Mouse (Mus musculus): ENCODE measurements around the gene Dcst1. TPM values are rescaled to one million over a fixed set of nuclear protein-coding genes. Genes with fewer than 3 reads are reported as not detected.

Gene Dcst1
- total and polyA plus RNA-seq, 2 experiments from 2014 or later = 0.05 to 1.1 TPM

DNA sequence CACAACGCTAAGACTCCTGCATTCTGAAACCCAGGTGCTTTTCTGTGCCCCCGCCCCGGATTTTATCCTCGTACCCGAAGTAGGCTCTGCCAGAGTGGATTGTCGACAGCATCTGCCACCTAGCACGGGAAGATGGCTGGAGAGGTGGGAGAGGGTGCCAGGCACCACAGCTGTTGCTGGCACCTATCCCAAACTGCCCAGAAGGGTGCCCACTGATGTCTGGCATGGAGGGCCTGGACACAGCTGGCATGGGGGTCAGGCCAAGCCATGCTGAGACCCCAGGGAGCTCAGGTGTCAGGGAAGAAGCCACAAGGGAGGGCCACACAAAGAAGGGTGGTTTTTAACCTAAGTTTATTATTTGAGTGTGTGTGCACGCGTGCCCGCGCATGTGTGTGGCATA, 32.0 kb downstream of the Dcst1 start:
- Histone ChIP-seq H3K9ac (replicated peaks; ENCODE audit: low read length, poor library complexity, severe bottlenecking) (no peak overlapping the region), H3K4me2 (ENCODE audit: low read depth, low read length, poor library complexity, severe bottlenecking) (no peak overlapping the region; the same call in 1 of the 2 replicates), H3K4me3 (ENCODE audit: low read depth, low read length) (no peak overlapping the region), H3K36me3 (ENCODE audit: insufficient read depth, low read length) (no peaks in the 10 kb centered on the region), H3K27me3 (ENCODE audit: insufficient read depth, low read length) (no peaks in the 10 kb centered on the region), H3K27ac (ENCODE audit: low read depth, low read length) (no peak overlapping the region), H3K4me1 (ENCODE audit: insufficient read depth, low read length) (peaks cover 7% of the 10 kb centered on the region; the same call in 1 of the 2 replicates), H3K9me3 (ENCODE audit: low read length) (no peaks in the 10 kb centered on the region)
- ATAC-seq (ENCODE audit: low FRiP score) = no peak
- no peak for TF ChIP-seq CTCF (IDR thresholded peaks at IDR 0.05)
- WGBS = 48% methylated on average over 11 of the region's 11 CpGs
- peak; percentile 34 for DNase-seq (ENCODE audit: low spot score)

DNA sequence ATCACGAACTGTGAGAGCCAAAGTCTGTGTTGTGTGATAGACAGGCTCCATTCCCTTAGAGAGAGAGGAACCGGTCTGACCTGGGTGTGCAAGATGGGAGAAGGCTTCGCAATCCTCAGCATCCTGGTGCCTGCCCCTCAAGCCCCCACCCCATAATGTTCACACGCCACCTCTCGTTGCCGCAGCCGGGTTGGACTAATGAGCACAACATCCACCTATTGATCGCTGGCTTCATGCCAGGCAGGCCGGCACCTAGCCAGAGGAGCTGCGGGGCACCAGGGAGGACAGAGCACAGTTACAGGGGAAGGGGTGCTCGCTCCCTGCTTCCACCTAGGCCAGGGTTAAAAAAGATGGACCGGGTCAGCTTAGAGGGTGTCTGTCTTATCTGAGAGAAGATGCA, 32.6 kb downstream of the Dcst1 start:
- 19% methylated on average over 12 of the region's 12 CpGs for WGBS
- no peak overlapping the region for H3K9ac ChIP-seq (replicated peaks; ENCODE audit: low read length, poor library complexity, severe bottlenecking)
- H3K4me3 ChIP-seq (ENCODE audit: low read depth, low read length) = no peak overlapping the region
- no peaks in the 10 kb centered on the region for H3K27me3 ChIP-seq (ENCODE audit: insufficient read depth, low read length)
- TF ChIP-seq CTCF (IDR thresholded peaks at IDR 0.05) = no peak
- peaks cover 7% of the 10 kb centered on the region; the same call in 1 of the 2 replicates for H3K4me1 ChIP-seq (ENCODE audit: insufficient read depth, low read length)
- no peak for DNase-seq (ENCODE audit: low spot score)
- peak; percentile 35; the same call in 1 of the 2 replicates for ATAC-seq (ENCODE audit: low FRiP score)
- H3K4me2 ChIP-seq (ENCODE audit: low read depth, low read length, poor library complexity, severe bottlenecking) = 0 out of 2 replicates have a peak overlapping the region, but pooled peaks have one; percentile 4
- no peaks in the 10 kb centered on the region for H3K36me3 ChIP-seq (ENCODE audit: insufficient read depth, low read length)
- H3K27ac ChIP-seq (ENCODE audit: low read depth, low read length) = no peak overlapping the region
- no peaks in the 10 kb centered on the region for H3K9me3 ChIP-seq (ENCODE audit: low read length)

DNA sequence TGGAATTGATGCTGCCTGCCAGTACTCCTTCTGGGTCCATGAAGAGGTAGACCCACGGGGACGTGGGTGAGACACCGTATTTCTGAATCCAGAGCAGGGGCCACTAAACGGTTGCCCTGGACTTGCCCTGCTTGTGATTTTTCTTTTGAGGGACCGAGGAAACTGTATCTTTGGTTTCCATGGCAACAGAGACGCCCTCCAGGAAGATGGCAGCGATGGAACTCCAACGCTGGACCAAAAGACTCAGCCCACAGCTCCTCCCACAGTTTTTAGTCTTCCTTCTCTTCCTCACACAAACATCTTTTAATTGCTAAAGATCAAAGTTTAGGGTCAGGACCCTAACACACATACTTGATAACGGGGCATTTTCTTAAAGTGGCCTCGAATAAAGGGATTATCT, 33.0 kb downstream of the Dcst1 start:
- Histone ChIP-seq H3K27me3 (ENCODE audit: insufficient read depth, low read length) (no peaks in the 10 kb centered on the region), H3K4me2 (ENCODE audit: low read depth, low read length, poor library complexity, severe bottlenecking) (0 out of 2 replicates have a peak overlapping the region, but pooled peaks have one; percentile 4), H3K9ac (replicated peaks; ENCODE audit: low read length, poor library complexity, severe bottlenecking) (no peak overlapping the region), H3K27ac (ENCODE audit: low read depth, low read length) (no peak overlapping the region), H3K36me3 (ENCODE audit: insufficient read depth, low read length) (no peaks in the 10 kb centered on the region), H3K4me1 (ENCODE audit: insufficient read depth, low read length) (peaks cover 5% of the 10 kb centered on the region; the same call in 1 of the 2 replicates), H3K4me3 (ENCODE audit: low read depth, low read length) (no peak overlapping the region), H3K9me3 (ENCODE audit: low read length) (no peaks in the 10 kb centered on the region)
- TF ChIP-seq CTCF (IDR thresholded peaks at IDR 0.05) = no peak
- ATAC-seq (ENCODE audit: low FRiP score) (no peak), DNase-seq (ENCODE audit: low spot score) (peak; percentile 35)
- WGBS = 18% methylated on average over 10 of the region's 10 CpGs

DNA sequence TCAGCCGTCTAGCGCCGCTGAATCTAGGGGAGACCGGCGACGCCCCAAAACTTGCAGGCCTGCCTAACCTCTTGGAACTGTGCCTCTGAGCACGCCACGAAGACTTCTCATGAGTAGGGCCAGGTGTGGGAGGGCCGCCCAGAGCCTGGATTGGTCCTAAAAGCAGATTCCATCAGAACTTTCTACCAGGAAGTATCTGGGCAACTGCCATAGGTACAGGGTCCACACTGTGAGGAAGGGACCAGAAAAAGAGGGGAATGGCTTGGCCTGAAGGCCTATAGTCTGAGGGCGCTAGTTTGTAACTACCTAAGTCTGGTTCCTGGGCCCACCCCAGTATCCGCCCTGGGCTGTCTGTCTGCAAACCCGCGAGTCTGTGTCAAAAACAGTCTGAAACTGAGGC, 33.5 kb downstream of the Dcst1 start:
- H3K4me1 ChIP-seq (ENCODE audit: insufficient read depth, low read length) = peaks cover 5% of the 10 kb centered on the region; the same call in 1 of the 2 replicates
- no peak overlapping the region for H3K4me2 ChIP-seq (ENCODE audit: low read depth, low read length, poor library complexity, severe bottlenecking)
- no peak overlapping the region for H3K27ac ChIP-seq (ENCODE audit: low read depth, low read length)
- H3K27me3 ChIP-seq (ENCODE audit: insufficient read depth, low read length) = no peaks in the 10 kb centered on the region
- no peak for TF ChIP-seq CTCF (IDR thresholded peaks at IDR 0.05)
- DNase-seq (ENCODE audit: low spot score) (no peak), ATAC-seq (ENCODE audit: low FRiP score) (no peak)
- no peaks in the 10 kb centered on the region for H3K36me3 ChIP-seq (ENCODE audit: insufficient read depth, low read length)
- H3K4me3 ChIP-seq (ENCODE audit: low read depth, low read length) = no peak overlapping the region
- H3K9ac ChIP-seq (replicated peaks; ENCODE audit: low read length, poor library complexity, severe bottlenecking) = no peak overlapping the region
- 73% methylated on average over 13 of the region's 13 CpGs for WGBS
- no peaks in the 10 kb centered on the region for H3K9me3 ChIP-seq (ENCODE audit: low read length)

DNA sequence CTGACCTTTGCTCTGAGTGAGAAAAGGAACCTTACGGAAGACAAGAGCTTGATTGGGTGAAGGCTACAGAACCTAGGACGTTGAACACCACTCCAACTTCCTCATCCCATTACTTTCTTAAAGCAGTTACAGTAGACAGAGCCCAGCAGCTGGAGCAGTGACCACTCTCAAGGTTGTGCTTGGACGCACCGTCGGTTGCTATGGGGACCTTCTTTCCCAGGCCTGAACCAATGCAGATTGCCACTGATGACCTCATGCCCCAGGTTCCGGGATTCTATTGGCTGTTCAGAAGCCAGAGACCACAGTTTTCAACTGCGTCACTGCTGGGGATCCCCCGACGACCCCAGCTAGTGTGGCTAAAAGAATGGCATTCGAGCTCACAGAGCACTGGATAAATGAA, 34.1 kb downstream of the Dcst1 start:
- Histone ChIP-seq H3K27ac (ENCODE audit: low read depth, low read length) (no peak overlapping the region), H3K9ac (replicated peaks; ENCODE audit: low read length, poor library complexity, severe bottlenecking) (no peak overlapping the region), H3K27me3 (ENCODE audit: insufficient read depth, low read length) (no peaks in the 10 kb centered on the region), H3K4me2 (ENCODE audit: low read depth, low read length, poor library complexity, severe bottlenecking) (no peak overlapping the region), H3K4me1 (ENCODE audit: insufficient read depth, low read length) (peaks cover 5% of the 10 kb centered on the region; the same call in 1 of the 2 replicates), H3K9me3 (ENCODE audit: low read length) (no peaks in the 10 kb centered on the region), H3K36me3 (ENCODE audit: insufficient read depth, low read length) (no peaks in the 10 kb centered on the region), H3K4me3 (ENCODE audit: low read depth, low read length) (no peak overlapping the region)
- peak; percentile 27; the same call in 1 of the 2 replicates for ATAC-seq (ENCODE audit: low FRiP score)
- DNase-seq (ENCODE audit: low spot score) = peak; percentile 59
- WGBS = 26% methylated on average over 10 of the region's 10 CpGs
- no peak for TF ChIP-seq CTCF (IDR thresholded peaks at IDR 0.05)

DNA sequence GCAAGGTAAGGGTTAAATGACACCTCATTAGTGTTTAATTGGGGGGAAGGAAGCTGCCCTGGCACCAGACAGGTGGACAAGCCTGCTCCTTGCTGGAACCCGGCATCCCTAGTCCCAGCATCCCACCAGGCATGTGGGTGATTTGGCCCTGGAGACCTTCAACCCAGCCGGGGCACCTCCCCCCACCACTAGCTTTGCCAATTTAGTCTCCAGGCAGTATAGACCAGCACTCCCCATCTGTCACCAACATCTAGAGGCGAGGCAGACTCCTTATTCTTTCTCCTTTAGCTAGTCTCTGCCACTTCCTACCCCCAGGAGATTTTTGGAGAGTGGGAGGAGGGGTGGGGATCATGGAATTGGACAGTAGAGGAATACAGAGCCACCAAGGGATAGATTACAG, 34.7 kb downstream of the Dcst1 start:
- DNase-seq (ENCODE audit: low spot score) (peak; percentile 18), ATAC-seq (ENCODE audit: low FRiP score) (no peak)
- no peak overlapping the region for H3K4me2 ChIP-seq (ENCODE audit: low read depth, low read length, poor library complexity, severe bottlenecking)
- no peaks in the 10 kb centered on the region for H3K9me3 ChIP-seq (ENCODE audit: low read length)
- no peak overlapping the region for H3K9ac ChIP-seq (replicated peaks; ENCODE audit: low read length, poor library complexity, severe bottlenecking)
- H3K36me3 ChIP-seq (ENCODE audit: insufficient read depth, low read length) = no peaks in the 10 kb centered on the region
- H3K27me3 ChIP-seq (ENCODE audit: insufficient read depth, low read length) = no peaks in the 10 kb centered on the region
- no peak overlapping the region for H3K4me3 ChIP-seq (ENCODE audit: low read depth, low read length)
- TF ChIP-seq CTCF (IDR thresholded peaks at IDR 0.05) = no peak
- 45% methylated on average over 3 of the region's 3 CpGs for WGBS
- H3K4me1 ChIP-seq (ENCODE audit: insufficient read depth, low read length) = peaks cover 5% of the 10 kb centered on the region; the same call in 1 of the 2 replicates
- no peak overlapping the region for H3K27ac ChIP-seq (ENCODE audit: low read depth, low read length)
